Mouse (Mus musculus) cerebellum, adult 11 months (tissue): ENCODE results near the gene Arhgap25.
"Not testable (repeated sequence)": the region's sequence is repeated elsewhere in the genome, so short reads cannot be mapped to it uniquely, and the experiment has no call there.

Source experiments
- DNase-seq: peaks from one replicate; pipeline ENCODE4 v3.0.0; 2022

The Arhgap25 gene

GRCm38 (mm10) chr6:87532953-87533710 is at the start of gene Arhgap25:
Gene Arhgap25, minus strand, starts transcription at chr6:87533259.
- DNase-seq, result no peak

- DNase-seq, result no peak
Measured at GRCm38 (mm10) chr6:87582456-87582855, 49.4 kb upstream of the Arhgap25 start.

- no peak for DNase-seq
Measured at GRCm38 (mm10) chr6:87581581-87581980, 48.5 kb upstream of the Arhgap25 start.

- DNase-seq, result no peak
Measured at GRCm38 (mm10) chr6:87581071-87581470, 48.0 kb upstream of the Arhgap25 start.

GRCm38 (mm10) chr6:87578247-87578646 is 45.2 kb upstream of the Arhgap25 start:
- no peak for DNase-seq

GRCm38 (mm10) chr6:87576648-87577330 is 43.7 kb upstream of the Arhgap25 start:
- no peak for DNase-seq

GRCm38 (mm10) chr6:87571863-87572262 is 38.8 kb upstream of the Arhgap25 start:
- not testable (repeated sequence) for DNase-seq

- DNase-seq, result no peak
Measured at GRCm38 (mm10) chr6:87567686-87568593, 34.9 kb upstream of the Arhgap25 start.

GRCm38 (mm10) chr6:87565166-87565565 is 32.1 kb upstream of the Arhgap25 start:
- no peak for DNase-seq

- no peak for DNase-seq
Measured at GRCm38 (mm10) chr6:87564356-87564755, 31.3 kb upstream of the Arhgap25 start.

- no peak for DNase-seq
Measured at GRCm38 (mm10) chr6:87553724-87554123, 20.7 kb upstream of the Arhgap25 start.

GRCm38 (mm10) chr6:87552054-87552807 is 19.2 kb upstream of the Arhgap25 start:
- no peak for DNase-seq

GRCm38 (mm10) chr6:87547836-87548235 is 14.8 kb upstream of the Arhgap25 start:
- DNase-seq, result no peak

- no peak for DNase-seq
Measured at GRCm38 (mm10) chr6:87547431-87547830, 14.4 kb upstream of the Arhgap25 start.

- no peak for DNase-seq
Measured at GRCm38 (mm10) chr6:87545331-87546217, 12.5 kb upstream of the Arhgap25 start.

GRCm38 (mm10) chr6:87542027-87542426 is 9.0 kb upstream of the Arhgap25 start:
- no peak for DNase-seq

- DNase-seq, result no peak
Measured at GRCm38 (mm10) chr6:87541171-87541571, 8.1 kb upstream of the Arhgap25 start.

- no peak for DNase-seq
Measured at GRCm38 (mm10) chr6:87538376-87539270, 5.6 kb upstream of the Arhgap25 start.

GRCm38 (mm10) chr6:87537678-87538077 is 4.6 kb upstream of the Arhgap25 start:
- DNase-seq, result no peak

GRCm38 (mm10) chr6:87536270-87536669 is 3.2 kb upstream of the Arhgap25 start:
- no peak for DNase-seq
